Mouse (Mus musculus) ES-Bruce4 (cell line): ENCODE data around the gene L1cam.

Experiments used
- CTCF ChIP-seq: IDR thresholded peaks from one replicate; pipeline ENCODE4 v1.8.1; 2011; ENCODE audit warnings: low read depth, low read length
- POLR2A ChIP-seq: IDR thresholded peaks from one replicate; pipeline ENCODE4 v1.8.1; 2011; ENCODE audit warnings: low read length; ENCODE audit not compliant: insufficient read depth

- TF ChIP-seq CTCF (no peak), POLR2A (no peak)
Measured at GRCm38 (mm10) chrX:73805814-73806213, 90.1 kb downstream of the L1cam start.
